Mouse (Mus musculus): ENCODE measurements around the gene Itsn2.

The Itsn2 gene

GRCm38 (mm10) chr12:4592025-4592424, 413 bp upstream of the Itsn2 start:
- Histone ChIP-seq H3K27me3 (ENCODE audit: insufficient read depth, low read length) (peaks cover 8% of the 10 kb centered on the region), H3K9me3 (ENCODE audit: low read length) (no peaks in the 10 kb centered on the region), H3K4me3 (replicated peaks; ENCODE audit: low read length) (peak overlapping the region; percentile 92), H3K4me1 (replicated peaks; ENCODE audit: low read depth, low read length) (peaks cover 29% of the 10 kb centered on the region), H3K36me3 (ENCODE audit: insufficient read depth, low read length) (no peaks in the 10 kb centered on the region)
- TF ChIP-seq NANOG (IDR thresholded peaks at IDR 0.05; ENCODE audit: borderline replicate concordance, low read length) = no peak
- no peak for TF ChIP-seq POU5F1 (IDR thresholded peaks at IDR 0.05; ENCODE audit: borderline replicate concordance, low read length)
- no peak for TF ChIP-seq CTCF (conservative IDR thresholded peaks at IDR 0.05; ENCODE audit: low read length)

- Histone ChIP-seq H3K4me1 (replicated peaks; ENCODE audit: low read depth, low read length) (peaks cover 22% of the 10 kb centered on the region), H3K27me3 (ENCODE audit: insufficient read depth, low read length) (peaks cover 8% of the 10 kb centered on the region), H3K4me3 (replicated peaks; ENCODE audit: low read length) (peak overlapping the region; percentile 92), H3K36me3 (ENCODE audit: insufficient read depth, low read length) (no peaks in the 10 kb centered on the region), H3K9me3 (ENCODE audit: low read length) (no peaks in the 10 kb centered on the region)
- TF ChIP-seq CTCF (conservative IDR thresholded peaks at IDR 0.05; ENCODE audit: low read length) = no peak
- no peak for TF ChIP-seq NANOG (IDR thresholded peaks at IDR 0.05; ENCODE audit: borderline replicate concordance, low read length)
- TF ChIP-seq POU5F1 (IDR thresholded peaks at IDR 0.05; ENCODE audit: borderline replicate concordance, low read length) = no peak
Observed at GRCm38 (mm10) chr12:4593166-4593929, 910 bp downstream of the Itsn2 start.

DNA sequence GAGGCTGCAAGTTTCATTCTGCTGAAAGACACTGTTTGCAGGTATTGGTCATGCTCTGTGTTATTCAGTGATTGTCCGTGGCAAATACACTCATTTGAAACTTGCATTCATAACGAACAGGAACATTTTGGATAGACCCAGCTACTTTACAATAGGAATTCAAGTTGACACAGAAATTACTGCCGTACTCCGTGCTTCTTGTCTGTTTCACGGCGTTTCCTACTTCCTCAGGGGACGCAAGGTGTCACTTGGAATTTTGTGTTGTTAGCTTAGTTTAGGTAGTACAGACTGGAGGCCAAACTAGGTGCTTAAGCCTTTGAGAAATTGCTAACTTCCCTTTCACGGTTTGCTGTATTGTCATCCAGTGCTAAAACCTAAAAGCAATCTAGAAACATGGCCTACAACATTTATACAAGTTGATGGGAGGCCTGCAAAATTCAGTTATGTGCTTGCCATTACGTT, 1.5 kb downstream of the Itsn2 start:
- H3K36me3 ChIP-seq (ENCODE audit: insufficient read depth, low read length) = no peaks in the 10 kb centered on the region
- peaks cover 28% of the 10 kb centered on the region for H3K4me1 ChIP-seq (replicated peaks; ENCODE audit: low read depth, low read length)
- TF ChIP-seq POU5F1 (IDR thresholded peaks at IDR 0.05; ENCODE audit: borderline replicate concordance, low read length) (no peak), CTCF (conservative IDR thresholded peaks at IDR 0.05; ENCODE audit: low read length) (no peak), NANOG (IDR thresholded peaks at IDR 0.05; ENCODE audit: borderline replicate concordance, low read length) (no peak)
- H3K4me3 ChIP-seq (replicated peaks; ENCODE audit: low read length) = peak overlapping the region; percentile 92
- H3K9me3 ChIP-seq (ENCODE audit: low read length) = no peaks in the 10 kb centered on the region
- H3K27me3 ChIP-seq (ENCODE audit: insufficient read depth, low read length) = peaks cover 8% of the 10 kb centered on the region

- Histone ChIP-seq H3K36me3 (ENCODE audit: insufficient read depth, low read length) (no peaks in the 10 kb centered on the region), H3K4me3 (replicated peaks; ENCODE audit: low read length) (no peak overlapping the region), H3K4me1 (replicated peaks; ENCODE audit: low read depth, low read length) (peaks cover 37% of the 10 kb centered on the region), H3K9me3 (ENCODE audit: low read length) (no peaks in the 10 kb centered on the region), H3K27me3 (ENCODE audit: insufficient read depth, low read length) (peaks cover 8% of the 10 kb centered on the region)
- TF ChIP-seq CTCF (conservative IDR thresholded peaks at IDR 0.05; ENCODE audit: low read length) (no peak), POU5F1 (IDR thresholded peaks at IDR 0.05; ENCODE audit: borderline replicate concordance, low read length) (no peak), NANOG (IDR thresholded peaks at IDR 0.05; ENCODE audit: borderline replicate concordance, low read length) (no peak)
Observed at GRCm38 (mm10) chr12:4595055-4595454, 2.6 kb downstream of the Itsn2 start.

GRCm38 (mm10) chr12:4598666-4599428, 6.4 kb downstream of the Itsn2 start:
- TF ChIP-seq POU5F1 (IDR thresholded peaks at IDR 0.05; ENCODE audit: borderline replicate concordance, low read length) = no peak
- no peak for TF ChIP-seq NANOG (IDR thresholded peaks at IDR 0.05; ENCODE audit: borderline replicate concordance, low read length)
- TF ChIP-seq CTCF (conservative IDR thresholded peaks at IDR 0.05; ENCODE audit: low read length) = no peak
- Histone ChIP-seq H3K4me1 (replicated peaks; ENCODE audit: low read depth, low read length) (peaks cover 23% of the 10 kb centered on the region), H3K36me3 (ENCODE audit: insufficient read depth, low read length) (no peaks in the 10 kb centered on the region), H3K4me3 (replicated peaks; ENCODE audit: low read length) (no peak overlapping the region), H3K27me3 (ENCODE audit: insufficient read depth, low read length) (peaks cover 4% of the 10 kb centered on the region), H3K9me3 (ENCODE audit: low read length) (no peaks in the 10 kb centered on the region)

- peaks cover 18% of the 10 kb centered on the region for H3K4me1 ChIP-seq (replicated peaks; ENCODE audit: low read depth, low read length)
- no peak for TF ChIP-seq CTCF (conservative IDR thresholded peaks at IDR 0.05; ENCODE audit: low read length)
- no peak for TF ChIP-seq POU5F1 (IDR thresholded peaks at IDR 0.05; ENCODE audit: borderline replicate concordance, low read length)
- TF ChIP-seq NANOG (IDR thresholded peaks at IDR 0.05; ENCODE audit: borderline replicate concordance, low read length) = no peak
Observed at GRCm38 (mm10) chr12:4599713-4600112, 7.3 kb downstream of the Itsn2 start.

DNA sequence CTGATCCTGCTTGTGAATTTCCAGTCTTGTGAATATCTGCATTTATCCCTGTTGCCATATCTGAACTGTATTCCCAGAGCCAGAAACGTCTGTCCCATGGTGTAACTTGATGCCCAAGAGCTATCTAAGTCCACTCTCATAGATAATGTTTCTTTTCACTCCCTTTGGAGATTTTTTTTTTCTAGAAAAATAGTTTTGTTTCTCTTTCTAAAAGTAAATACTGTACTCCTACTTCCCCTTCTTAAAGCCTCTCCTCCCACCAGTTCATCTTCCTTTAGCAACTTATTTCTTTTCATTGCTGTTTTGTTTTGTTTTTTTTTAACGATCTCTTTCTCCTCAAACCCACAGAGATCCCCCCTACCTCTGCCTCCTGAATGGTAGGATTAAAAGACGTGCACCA, 14.2 kb downstream of the Itsn2 start:
- H3K36me3 ChIP-seq (ENCODE audit: insufficient read depth, low read length) = no peaks in the 10 kb centered on the region

More at GRCm38 (mm10) chr12:4599713-4600112, 7.3 kb downstream of the Itsn2 start:
- H3K27me3 ChIP-seq (ENCODE audit: insufficient read depth, low read length) = no peaks in the 10 kb centered on the region
- H3K36me3 ChIP-seq (ENCODE audit: insufficient read depth, low read length) = no peaks in the 10 kb centered on the region
- no peaks in the 10 kb centered on the region for H3K9me3 ChIP-seq (ENCODE audit: low read length)
- no peak overlapping the region for H3K4me3 ChIP-seq (replicated peaks; ENCODE audit: low read length)

GRCm38 (mm10) chr12:4614722-4615121, 22.3 kb downstream of the Itsn2 start:
- TF ChIP-seq CTCF (conservative IDR thresholded peaks at IDR 0.05; ENCODE audit: low read length) (no peak), NANOG (IDR thresholded peaks at IDR 0.05; ENCODE audit: borderline replicate concordance, low read length) (no peak), POU5F1 (IDR thresholded peaks at IDR 0.05; ENCODE audit: borderline replicate concordance, low read length) (no peak)
- Histone ChIP-seq H3K4me3 (replicated peaks; ENCODE audit: low read length) (no peak overlapping the region), H3K36me3 (ENCODE audit: insufficient read depth, low read length) (no peaks in the 10 kb centered on the region), H3K4me1 (replicated peaks; ENCODE audit: low read depth, low read length) (no peaks in the 10 kb centered on the region), H3K27me3 (ENCODE audit: insufficient read depth, low read length) (no peaks in the 10 kb centered on the region), H3K9me3 (ENCODE audit: low read length) (no peaks in the 10 kb centered on the region)

More for the DNA sequence above, 14.2 kb downstream of the Itsn2 start:
- Histone ChIP-seq H3K9me3 (ENCODE audit: low read length) (no peaks in the 10 kb centered on the region), H3K27me3 (ENCODE audit: insufficient read depth, low read length) (no peaks in the 10 kb centered on the region), H3K4me1 (replicated peaks; ENCODE audit: low read depth, low read length) (peaks cover 6% of the 10 kb centered on the region; the same call in 1 of the 2 replicates), H3K4me3 (replicated peaks; ENCODE audit: low read length) (no peak overlapping the region)
- no peak for TF ChIP-seq POU5F1 (IDR thresholded peaks at IDR 0.05; ENCODE audit: borderline replicate concordance, low read length)

Measured in E14TG2a.4 (cell line).